Mouse (Mus musculus): Measurements from ENCODE around the gene Cand2.

The Cand2 gene

GRCm38 (mm10) chr6:115767357-115767756, 7.0 kb upstream of the Cand2 start:
- no peaks in the 10 kb centered on the region for H3K27me3 ChIP-seq (ENCODE audit: insufficient read depth, low read length)
- H3K9me3 ChIP-seq (ENCODE audit: low read length): no peaks in the 10 kb centered on the region
- peaks cover 55% of the 10 kb centered on the region for H3K4me1 ChIP-seq (replicated peaks; ENCODE audit: low read depth, low read length)
- TF ChIP-seq POU5F1 (IDR thresholded peaks at IDR 0.05; ENCODE audit: borderline replicate concordance, low read length) (no peak), NANOG (IDR thresholded peaks at IDR 0.05; ENCODE audit: borderline replicate concordance, low read length) (no peak), CTCF (conservative IDR thresholded peaks at IDR 0.05; ENCODE audit: low read length) (no peak)
- H3K36me3 ChIP-seq (ENCODE audit: insufficient read depth, low read length): no peaks in the 10 kb centered on the region
- 0 out of 2 replicates have a peak overlapping the region, but pooled peaks have one; percentile 13 for H3K4me3 ChIP-seq (replicated peaks; ENCODE audit: low read length)

- H3K4me1 ChIP-seq (replicated peaks; ENCODE audit: low read depth, low read length): peaks cover 48% of the 10 kb centered on the region
- no peak for TF ChIP-seq NANOG (IDR thresholded peaks at IDR 0.05; ENCODE audit: borderline replicate concordance, low read length)
- no peak for TF ChIP-seq CTCF (conservative IDR thresholded peaks at IDR 0.05; ENCODE audit: low read length)
- TF ChIP-seq POU5F1 (IDR thresholded peaks at IDR 0.05; ENCODE audit: borderline replicate concordance, low read length): no peak
- H3K36me3 ChIP-seq (ENCODE audit: insufficient read depth, low read length): no peaks in the 10 kb centered on the region
- H3K4me3 ChIP-seq (replicated peaks; ENCODE audit: low read length): no peak overlapping the region
- H3K9me3 ChIP-seq (ENCODE audit: low read length): no peaks in the 10 kb centered on the region
- H3K27me3 ChIP-seq (ENCODE audit: insufficient read depth, low read length): no peaks in the 10 kb centered on the region
These were observed 6.1 kb upstream of the Cand2 start for GRCm38 (mm10) chr6:115768207-115768606.

DNA sequence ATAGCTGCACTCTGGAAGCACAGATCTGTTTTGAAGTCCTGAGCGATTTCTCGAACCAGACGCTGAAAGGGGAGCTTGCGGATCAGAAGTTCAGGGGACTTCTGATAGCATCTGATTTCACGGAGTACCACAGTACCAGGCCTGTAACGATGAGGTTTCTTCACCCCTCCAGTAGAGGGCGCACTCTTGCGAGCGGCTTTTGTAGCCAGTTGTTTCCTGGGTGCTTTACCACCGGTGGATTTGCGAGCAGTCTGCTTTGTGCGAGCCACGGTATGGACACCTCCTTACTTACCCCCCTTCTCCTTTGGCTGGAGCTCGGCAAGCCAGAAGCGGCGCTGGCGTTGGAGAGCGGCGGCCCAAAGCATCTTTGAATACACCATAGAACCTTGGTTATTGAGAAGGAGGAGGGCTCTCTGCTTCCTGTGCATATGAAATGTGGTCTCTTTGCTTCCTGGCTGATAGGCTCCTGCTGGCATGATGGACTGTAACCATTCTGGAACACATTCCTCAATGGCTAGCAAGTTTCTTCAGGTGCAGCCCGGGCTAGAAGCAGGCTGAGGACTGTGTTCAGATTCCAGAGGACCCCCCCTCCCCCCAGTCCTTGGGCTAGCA, 4.2 kb upstream of the Cand2 start:
- Histone ChIP-seq H3K4me3 (replicated peaks; ENCODE audit: low read length) (no peak overlapping the region), H3K4me1 (replicated peaks; ENCODE audit: low read depth, low read length) (peaks cover 43% of the 10 kb centered on the region), H3K36me3 (ENCODE audit: insufficient read depth, low read length) (no peaks in the 10 kb centered on the region), H3K9me3 (ENCODE audit: low read length) (no peaks in the 10 kb centered on the region), H3K27me3 (ENCODE audit: insufficient read depth, low read length) (no peaks in the 10 kb centered on the region)
- no peak for TF ChIP-seq POU5F1 (IDR thresholded peaks at IDR 0.05; ENCODE audit: borderline replicate concordance, low read length)
- peak; percentile 53 for TF ChIP-seq CTCF (conservative IDR thresholded peaks at IDR 0.05; ENCODE audit: low read length)

DNA sequence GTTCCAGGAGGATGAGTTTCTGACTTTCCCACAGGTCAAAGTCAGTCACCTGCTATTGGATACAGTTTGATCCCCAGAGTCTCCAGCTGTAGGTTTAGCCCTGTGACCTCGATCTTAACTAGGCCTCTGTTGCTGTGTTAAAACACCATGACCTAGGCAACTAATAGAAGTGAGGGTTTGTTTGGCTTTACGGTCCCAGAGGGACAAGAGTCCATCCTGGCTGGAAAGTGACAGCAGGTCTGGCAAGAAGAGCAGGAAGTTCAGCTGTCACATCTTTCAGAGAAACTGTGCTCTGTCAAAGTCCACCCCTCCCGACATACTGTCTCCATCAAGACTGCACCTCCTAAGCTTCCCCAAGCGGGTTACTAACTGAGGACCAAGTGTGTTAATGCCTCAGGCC, 3.5 kb upstream of the Cand2 start:
- TF ChIP-seq CTCF (conservative IDR thresholded peaks at IDR 0.05; ENCODE audit: low read length): no peak

DNA sequence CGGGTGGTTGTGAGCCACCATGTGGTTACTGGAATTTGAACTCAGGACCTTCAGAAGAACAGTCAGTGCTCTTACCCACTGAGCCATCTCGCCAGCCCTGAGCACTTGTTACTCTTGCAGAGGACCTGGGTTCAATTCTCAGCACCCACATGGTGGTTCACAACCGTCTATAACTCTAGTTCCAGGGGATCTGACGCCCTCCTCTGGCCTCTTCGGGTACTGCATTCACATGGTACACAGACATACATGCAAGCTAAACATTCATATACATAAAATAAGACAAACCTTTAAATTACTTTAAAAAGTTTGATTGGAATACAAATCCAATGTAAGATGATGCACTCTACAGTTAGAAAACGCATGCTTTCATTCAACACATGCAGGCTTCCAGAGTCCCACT, 2.1 kb upstream of the Cand2 start:
- Histone ChIP-seq H3K27me3 (ENCODE audit: insufficient read depth, low read length) (no peaks in the 10 kb centered on the region), H3K36me3 (ENCODE audit: insufficient read depth, low read length) (no peaks in the 10 kb centered on the region), H3K9me3 (ENCODE audit: low read length) (no peaks in the 10 kb centered on the region), H3K4me1 (replicated peaks; ENCODE audit: low read depth, low read length) (peaks cover 46% of the 10 kb centered on the region), H3K4me3 (replicated peaks; ENCODE audit: low read length) (no peak overlapping the region)
- TF ChIP-seq POU5F1 (IDR thresholded peaks at IDR 0.05; ENCODE audit: borderline replicate concordance, low read length): no peak
- peak; percentile 63 for TF ChIP-seq CTCF (conservative IDR thresholded peaks at IDR 0.05; ENCODE audit: low read length)

More for the DNA sequence above, 3.5 kb upstream of the Cand2 start:
- Histone ChIP-seq H3K27me3 (ENCODE audit: insufficient read depth, low read length) (no peaks in the 10 kb centered on the region), H3K9me3 (ENCODE audit: low read length) (no peaks in the 10 kb centered on the region), H3K4me3 (replicated peaks; ENCODE audit: low read length) (no peak overlapping the region), H3K4me1 (replicated peaks; ENCODE audit: low read depth, low read length) (peaks cover 44% of the 10 kb centered on the region), H3K36me3 (ENCODE audit: insufficient read depth, low read length) (no peaks in the 10 kb centered on the region)

DNA sequence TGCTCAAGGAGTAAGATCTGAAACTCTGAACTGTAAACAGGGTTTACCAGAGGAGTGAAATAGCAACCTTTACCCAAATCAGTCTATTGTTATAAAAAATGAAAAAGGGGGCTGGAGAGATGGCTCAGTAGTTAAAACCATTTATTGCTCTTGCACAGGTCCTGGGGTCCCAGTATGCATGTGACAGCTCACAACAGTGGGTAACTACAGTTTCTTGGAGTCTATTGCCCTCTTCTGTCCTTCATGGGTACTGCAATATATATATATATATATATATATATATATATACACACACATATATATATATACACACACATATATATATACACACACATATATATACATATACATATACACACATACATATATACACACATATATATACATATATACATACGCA, 1.7 kb upstream of the Cand2 start:
- no peaks in the 10 kb centered on the region for H3K36me3 ChIP-seq (ENCODE audit: insufficient read depth, low read length)
- no peaks in the 10 kb centered on the region for H3K27me3 ChIP-seq (ENCODE audit: insufficient read depth, low read length)
- peaks cover 42% of the 10 kb centered on the region for H3K4me1 ChIP-seq (replicated peaks; ENCODE audit: low read depth, low read length)
- no peaks in the 10 kb centered on the region for H3K9me3 ChIP-seq (ENCODE audit: low read length)
- H3K4me3 ChIP-seq (replicated peaks; ENCODE audit: low read length): no peak overlapping the region
- no peak for TF ChIP-seq CTCF (conservative IDR thresholded peaks at IDR 0.05; ENCODE audit: low read length)
- no peak for TF ChIP-seq NANOG (IDR thresholded peaks at IDR 0.05; ENCODE audit: borderline replicate concordance, low read length)
- no peak for TF ChIP-seq POU5F1 (IDR thresholded peaks at IDR 0.05; ENCODE audit: borderline replicate concordance, low read length)

- no peaks in the 10 kb centered on the region for H3K27me3 ChIP-seq (ENCODE audit: insufficient read depth, low read length)
- H3K4me1 ChIP-seq (replicated peaks; ENCODE audit: low read depth, low read length): peaks cover 32% of the 10 kb centered on the region
- H3K36me3 ChIP-seq (ENCODE audit: insufficient read depth, low read length): peaks cover 6% of the 10 kb centered on the region
- no peak for TF ChIP-seq CTCF (conservative IDR thresholded peaks at IDR 0.05; ENCODE audit: low read length)
- H3K9me3 ChIP-seq (ENCODE audit: low read length): no peaks in the 10 kb centered on the region
- H3K4me3 ChIP-seq (replicated peaks; ENCODE audit: low read length): peak overlapping the region; percentile 76
These were observed 348 bp upstream of the Cand2 start for GRCm38 (mm10) chr6:115773966-115774413.

DNA sequence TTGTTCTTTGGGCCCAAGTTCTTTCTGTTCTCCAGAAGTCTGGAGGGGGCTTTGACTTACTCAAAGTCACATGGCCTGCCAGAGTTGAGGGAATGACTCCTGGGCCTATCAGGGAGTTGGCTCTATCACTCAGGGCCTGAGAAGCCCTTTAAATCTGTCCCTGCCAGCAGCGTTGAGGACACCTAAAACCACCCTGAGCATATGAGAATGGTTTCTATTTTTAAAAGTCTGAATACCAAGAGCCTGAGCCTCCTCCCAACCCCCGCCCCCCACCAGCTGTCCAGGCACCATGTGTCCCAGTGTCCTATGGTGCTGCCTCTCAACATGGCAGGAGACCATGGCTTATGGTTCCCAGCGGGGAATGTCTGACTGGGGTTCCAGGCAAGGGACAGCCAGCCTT, 1.5 kb downstream of the Cand2 start:
- H3K36me3 ChIP-seq (ENCODE audit: insufficient read depth, low read length): peaks cover 18% of the 10 kb centered on the region
- peaks cover 34% of the 10 kb centered on the region for H3K4me1 ChIP-seq (replicated peaks; ENCODE audit: low read depth, low read length)
- peak overlapping the region; percentile 81 for H3K4me3 ChIP-seq (replicated peaks; ENCODE audit: low read length)
- TF ChIP-seq NANOG (IDR thresholded peaks at IDR 0.05; ENCODE audit: borderline replicate concordance, low read length): no peak
- no peak for TF ChIP-seq CTCF (conservative IDR thresholded peaks at IDR 0.05; ENCODE audit: low read length)
- TF ChIP-seq POU5F1 (IDR thresholded peaks at IDR 0.05; ENCODE audit: borderline replicate concordance, low read length): no peak
- H3K27me3 ChIP-seq (ENCODE audit: insufficient read depth, low read length): no peaks in the 10 kb centered on the region
- H3K9me3 ChIP-seq (ENCODE audit: low read length): no peaks in the 10 kb centered on the region

GRCm38 (mm10) chr6:115776363-115776762, 2.0 kb downstream of the Cand2 start:
- Histone ChIP-seq H3K27me3 (ENCODE audit: insufficient read depth, low read length) (no peaks in the 10 kb centered on the region), H3K4me1 (replicated peaks; ENCODE audit: low read depth, low read length) (peaks cover 39% of the 10 kb centered on the region), H3K4me3 (replicated peaks; ENCODE audit: low read length) (0 out of 2 replicates have a peak overlapping the region, but pooled peaks have one; percentile 81), H3K36me3 (ENCODE audit: insufficient read depth, low read length) (peaks cover 23% of the 10 kb centered on the region), H3K9me3 (ENCODE audit: low read length) (no peaks in the 10 kb centered on the region)
- no peak for TF ChIP-seq POU5F1 (IDR thresholded peaks at IDR 0.05; ENCODE audit: borderline replicate concordance, low read length)
- no peak for TF ChIP-seq NANOG (IDR thresholded peaks at IDR 0.05; ENCODE audit: borderline replicate concordance, low read length)
- no peak for TF ChIP-seq CTCF (conservative IDR thresholded peaks at IDR 0.05; ENCODE audit: low read length)

Data from E14TG2a.4 (cell line).